Mouse (Mus musculus): ENCODE results near the gene Them4.

Gene Them4

GRCm38 (mm10) chr3:94368631-94369030, 58.7 kb downstream of the Them4 start:
- in situ Hi-C loops (cut with MseI, MboI): no loop called here

GRCm38 (mm10) chr3:94369709-94370108, 59.8 kb downstream of the Them4 start:
- in situ Hi-C loops (cut with MseI, MboI): no loop called here

- in situ Hi-C loops (cut with MseI, MboI): no loop called here
Observed at GRCm38 (mm10) chr3:94371637-94372036, 61.7 kb downstream of the Them4 start.

- in situ Hi-C loops (cut with MseI, MboI): no loop called here
Observed at GRCm38 (mm10) chr3:94372038-94372437, 62.1 kb downstream of the Them4 start.

- in situ Hi-C loops (cut with MseI, MboI): no loop called here
Observed at GRCm38 (mm10) chr3:94372641-94373040, 62.8 kb downstream of the Them4 start, which contains the start of gene Rorc. Gene Rorc (plus strand): TSS chr3:94372794.

GRCm38 (mm10) chr3:94373090-94373489, 63.2 kb downstream of the Them4 start:
- in situ Hi-C loops (cut with MseI, MboI): no loop called here

- in situ Hi-C loops (cut with MseI, MboI): no loop called here
Observed at GRCm38 (mm10) chr3:94373597-94374011, 63.7 kb downstream of the Them4 start.

- in situ Hi-C loops (cut with MseI, MboI): no loop called here
Observed at GRCm38 (mm10) chr3:94374636-94375035, 64.7 kb downstream of the Them4 start.

- in situ Hi-C loops (cut with MseI, MboI): no loop called here
Observed at GRCm38 (mm10) chr3:94375146-94375545, 65.3 kb downstream of the Them4 start.

- in situ Hi-C loops (cut with MseI, MboI): no loop called here
Observed at GRCm38 (mm10) chr3:94375861-94376260, 66.0 kb downstream of the Them4 start.

GRCm38 (mm10) chr3:94377028-94377923, 67.4 kb downstream of the Them4 start:
- in situ Hi-C loops (cut with MseI, MboI): no loop called here

GRCm38 (mm10) chr3:94379831-94380510, 70.1 kb downstream of the Them4 start:
- in situ Hi-C loops (cut with MseI, MboI): no loop called here

Data from mouse trophoblast stem cell (cell line).